Mouse (Mus musculus) CH12.LX (cell line): ENCODE measurements around the gene Gm10197. TPM values are rescaled to one million over a fixed set of nuclear protein-coding genes. Genes with fewer than 3 reads are reported as not detected.

Experiments
- DNase-seq: peaks from one replicate; pipeline ENCODE4 v3.0.0-alpha.2; 2013; ENCODE audit errors: extremely low read depth
- H3K27ac ChIP-seq: 2 replicates; pipeline ENCODE4 v1.5.1; 2012; ENCODE audit warnings: low read depth, mild to moderate bottlenecking, control low read depth, moderate library complexity; ENCODE audit not compliant: insufficient read depth
- H3K27me3 ChIP-seq: replicated peaks from 2 replicates; pipeline ENCODE3; 2012; ENCODE audit warnings: inconsistent platforms
- H3K36me3 ChIP-seq, 2 experiments: replicated peaks in 1 of 2; 2 replicates each; pipeline versions ENCODE3 to v1.6.1; 2012; ENCODE audit warnings: inconsistent platforms in 1 of 2, low read length in 1 of 2, mild to moderate bottlenecking in 1 of 2, mixed read lengths in 1 of 2, moderate library complexity in 1 of 2; ENCODE audit not compliant: control insufficient read depth in 1 of 2, insufficient read depth in 1 of 2
- H3K4me1 ChIP-seq, 2 experiments: 2 replicates each; pipeline ENCODE4 v1.6.1; 2012; ENCODE audit warnings: inconsistent platforms in 1 of 2, moderate library complexity in 1 of 2; ENCODE audit not compliant: insufficient read depth in 2 of 2, control insufficient read depth in 1 of 2
- H3K4me2 ChIP-seq: 2 replicates; pipeline ENCODE4 v1.6.1; 2012; ENCODE audit warnings: low read depth, mild to moderate bottlenecking, control low read depth; ENCODE audit not compliant: poor library complexity, insufficient read depth, severe bottlenecking
- H3K4me3 ChIP-seq, 3 experiments: fragments of 150-350 bp in 1 of 3; sonication (generic) in 1 of 3; replicated peaks in 1 of 3; 2 replicates each; pipeline versions ENCODE3 to v1.5.1; 2011 to 2012; ENCODE audit warnings: low read depth in 2 of 3, low read length in 2 of 3, mild to moderate bottlenecking in 2 of 3, moderate library complexity in 2 of 3, control low read depth in 1 of 3, improper control_type of control experiment in 1 of 3, inconsistent platforms in 1 of 3, mixed read lengths in 1 of 3; ENCODE audit not compliant: poor library complexity in 1 of 3
- H3K79me2 ChIP-seq: replicated peaks from 2 replicates; pipeline ENCODE4 v1.6.1; 2012; ENCODE audit warnings: mild to moderate bottlenecking, moderate library complexity; ENCODE audit not compliant: control insufficient read depth, poor library complexity, insufficient read depth, severe bottlenecking; ENCODE audit errors: extremely low read depth
- H3K9ac ChIP-seq: 2 replicates; pipeline ENCODE4 v1.6.1; 2012; ENCODE audit warnings: low read depth, mild to moderate bottlenecking, control low read depth, moderate library complexity; ENCODE audit not compliant: insufficient read depth
- H3K9me3 ChIP-seq: replicated peaks from 2 replicates; pipeline ENCODE3; 2012; ENCODE audit warnings: low read length, inconsistent platforms, mixed read lengths
- BHLHE40 ChIP-seq: IDR thresholded peaks from 2 replicates; pipeline ENCODE4 v1.6.1; 2011; ENCODE audit warnings: mild to moderate bottlenecking, low read depth, low read length, improper control_type of control experiment
- CHD1 ChIP-seq: IDR thresholded peaks from 2 replicates; pipeline ENCODE4 v1.6.1; 2012; ENCODE audit warnings: low read depth, low read length, improper control_type of control experiment, inconsistent platforms
- CTCF ChIP-seq, 2 experiments: IDR thresholded peaks in 1 of 2; conservative IDR thresholded peaks in 1 of 2; 2 replicates each; pipeline ENCODE4 v1.5.1; 2011 to 2012; ENCODE audit warnings: low read depth in 2 of 2, low read length in 2 of 2, improper control_type of control experiment in 1 of 2, inconsistent platforms in 1 of 2, mild to moderate bottlenecking in 1 of 2, moderate library complexity in 1 of 2
- E2F4 ChIP-seq: IDR thresholded peaks from 2 replicates; pipeline ENCODE4 v1.6.1; 2011; ENCODE audit warnings: low read depth, low read length, improper control_type of control experiment; ENCODE audit not compliant: insufficient replicate concordance
- ELF1 ChIP-seq: IDR thresholded peaks from 2 replicates; pipeline ENCODE4 v1.6.1; 2014; ENCODE audit warnings: low read depth, mild to moderate bottlenecking, inconsistent platforms, low read length, improper control_type of control experiment
- EP300 ChIP-seq: IDR thresholded peaks from 2 replicates; pipeline ENCODE4 v1.6.1; 2011; ENCODE audit warnings: low read length, improper control_type of control experiment
- ETS1 ChIP-seq: conservative IDR thresholded peaks from 2 replicates; pipeline ENCODE4 v1.6.1; 2012; ENCODE audit warnings: low read depth, mild to moderate bottlenecking, inconsistent platforms, low read length, improper control_type of control experiment, moderate library complexity
- GABPA ChIP-seq: IDR thresholded peaks from 2 replicates; pipeline ENCODE4 v1.6.1; 2012; ENCODE audit warnings: low read depth, low read length, improper control_type of control experiment, inconsistent platforms; ENCODE audit not compliant: insufficient replicate concordance
- IRF4 ChIP-seq: IDR thresholded peaks from 2 replicates; pipeline ENCODE4 v1.6.1; 2014; ENCODE audit warnings: low read depth, mild to moderate bottlenecking, inconsistent platforms, low read length, improper control_type of control experiment
- JUN ChIP-seq: IDR thresholded peaks from 2 replicates; pipeline ENCODE4 v1.6.1; 2011; ENCODE audit warnings: low read depth, mild to moderate bottlenecking, low read length, improper control_type of control experiment, moderate library complexity; ENCODE audit not compliant: insufficient read depth
- JUND ChIP-seq: conservative IDR thresholded peaks from 2 replicates; pipeline ENCODE4 v1.6.1; 2011; ENCODE audit warnings: low read depth, low read length, improper control_type of control experiment
- KAT2A ChIP-seq: IDR thresholded peaks from 2 replicates; pipeline ENCODE4 v1.6.1; 2012; ENCODE audit warnings: low read length, improper control_type of control experiment, inconsistent platforms; ENCODE audit not compliant: insufficient replicate concordance
- MAFK ChIP-seq: IDR thresholded peaks from 2 replicates; pipeline ENCODE4 v1.6.1; 2011; ENCODE audit warnings: low read length, improper control_type of control experiment; ENCODE audit not compliant: insufficient replicate concordance
- MAX ChIP-seq: IDR thresholded peaks from 2 replicates; pipeline ENCODE4 v1.6.1; 2011; ENCODE audit warnings: low read length, improper control_type of control experiment
- MAZ ChIP-seq: IDR thresholded peaks from 2 replicates; pipeline ENCODE4 v1.6.1; 2012; ENCODE audit warnings: low read depth, mild to moderate bottlenecking, inconsistent platforms, low read length, improper control_type of control experiment, moderate library complexity
- MEF2A ChIP-seq: IDR thresholded peaks from 2 replicates; pipeline ENCODE4 v1.6.1; 2014; ENCODE audit warnings: low read depth, mild to moderate bottlenecking, inconsistent platforms, low read length, improper control_type of control experiment, borderline replicate concordance
- MXI1 ChIP-seq: IDR thresholded peaks from 2 replicates; pipeline ENCODE4 v1.6.1; 2011; ENCODE audit warnings: mild to moderate bottlenecking, low read depth, low read length, improper control_type of control experiment
- MYC ChIP-seq: IDR thresholded peaks from 2 replicates; pipeline ENCODE4 v1.6.1; 2011; ENCODE audit warnings: low read depth, mild to moderate bottlenecking, improper control_type of control experiment, low read length
- NELFE ChIP-seq: IDR thresholded peaks from 2 replicates; pipeline ENCODE4 v1.6.1; 2011; ENCODE audit warnings: low read depth, low read length, improper control_type of control experiment
- NRF1 ChIP-seq: IDR thresholded peaks from 2 replicates; pipeline ENCODE4 v1.6.1; 2014; ENCODE audit warnings: low read depth, mild to moderate bottlenecking, inconsistent platforms, low read length, improper control_type of control experiment, moderate library complexity
- PAX5 ChIP-seq: IDR thresholded peaks from 2 replicates; pipeline ENCODE4 v1.6.1; 2012; ENCODE audit warnings: low read length, inconsistent platforms, mixed read lengths
- POLR2A ChIP-seq: IDR thresholded peaks from 2 replicates; pipeline ENCODE4 v1.6.1; 2011; ENCODE audit warnings: low read depth, mild to moderate bottlenecking, improper control_type of control experiment, low read length
- POLR2AphosphoS2 ChIP-seq: IDR thresholded peaks from 2 replicates; pipeline ENCODE4 v1.6.1; 2011; ENCODE audit warnings: low read depth, low read length, improper control_type of control experiment
- RAD21 ChIP-seq: IDR thresholded peaks from 2 replicates; pipeline ENCODE4 v1.6.1; 2011; ENCODE audit warnings: low read depth, mild to moderate bottlenecking, low read length, improper control_type of control experiment, moderate library complexity
- SIN3A ChIP-seq: IDR thresholded peaks from 2 replicates; pipeline ENCODE4 v1.6.1; 2012; ENCODE audit warnings: low read length, improper control_type of control experiment, inconsistent platforms
- SMC3 ChIP-seq: IDR thresholded peaks from 2 replicates; pipeline ENCODE4 v1.6.1; 2011; ENCODE audit warnings: low read depth, low read length, improper control_type of control experiment
- TCF12 ChIP-seq: IDR thresholded peaks from 2 replicates; pipeline ENCODE4 v1.6.1; 2014; ENCODE audit warnings: low read depth, mild to moderate bottlenecking, inconsistent platforms, low read length, improper control_type of control experiment
- UBTF ChIP-seq: IDR thresholded peaks from 2 replicates; pipeline ENCODE4 v1.6.1; 2012; ENCODE audit warnings: low read depth, mild to moderate bottlenecking, inconsistent platforms, low read length, improper control_type of control experiment, moderate library complexity
- USF1 ChIP-seq: IDR thresholded peaks from 2 replicates; pipeline ENCODE4 v1.6.1; 2014; ENCODE audit warnings: low read depth, mild to moderate bottlenecking, inconsistent platforms, low read length, improper control_type of control experiment
- USF2 ChIP-seq: conservative IDR thresholded peaks from 2 replicates; pipeline ENCODE4 v1.6.1; 2011; ENCODE audit warnings: low read depth, low read length, improper control_type of control experiment
- ZC3H11A ChIP-seq: IDR thresholded peaks from 2 replicates; pipeline ENCODE4 v1.6.1; 2012; ENCODE audit warnings: low read depth, mild to moderate bottlenecking, inconsistent platforms, low read length, improper control_type of control experiment
- ZKSCAN1 ChIP-seq: IDR thresholded peaks from 2 replicates; pipeline ENCODE4 v1.6.1; 2012; ENCODE audit warnings: low read depth, inconsistent platforms, low read length, improper control_type of control experiment, borderline replicate concordance
- ZMIZ1 ChIP-seq: IDR thresholded peaks from 2 replicates; pipeline ENCODE4 v1.6.1; 2012; ENCODE audit warnings: low read depth, mild to moderate bottlenecking, inconsistent platforms, low read length, improper control_type of control experiment
- ZNF384 ChIP-seq: IDR thresholded peaks from 2 replicates; pipeline ENCODE4 v1.6.1; 2012; ENCODE audit warnings: low read depth, low read length, improper control_type of control experiment, inconsistent platforms
- dilution Hi-C: fragments of 300-500 bp; cut with MboI; formaldehyde crosslinking; loops from 2 replicates; pipeline ENCODE4 v1.14.3; 2020; ENCODE audit warnings: low sequenced_read_pairs; ENCODE audit not compliant: extremely low pct_unique_long_range_greater_than_20kb, extremely low pct_ligation_motif_present
- in situ Hi-C: fragments of 300-500 bp; cut with MboI; formaldehyde crosslinking; loops from 3 replicates; pipeline ENCODE4 v1.14.3; 2019; ENCODE audit warnings: low sequenced_read_pairs, low pct_ligation_motif_present, low pct_unique_long_range_greater_than_20kb, mixed read lengths
- polyA plus RNA-seq: library from polyadenylated mRNA; unstranded; fragments of >175 nt; gene quantifications from 2 replicates; pipeline ENCODE4 v1.2.1, GENCODE M21; 2012; ENCODE audit warnings: low read depth; ENCODE audit not compliant: insufficient read length
- total RNA-seq, 2 experiments: library from RNA; depleted of rRNA; stranded (reverse); fragments of 300-350 nt in 1 of 2; fragments of >200 nt in 1 of 2; gene quantifications; 2 replicates each; pipeline ENCODE4 v1.2.3; 2012 to 2014

The Gm10197 gene
- total and polyA plus RNA-seq, 3 experiments = 3.9 to 11.5 TPM; not detected in 1

- no peaks in the 10 kb centered on the region for H3K9me3 ChIP-seq
- H3K4me1 ChIP-seq = peaks cover 18 to 44% of the 10 kb centered on the region in 2 experiments
- no peak for TF ChIP-seq KAT2A
- no peak for TF ChIP-seq POLR2AphosphoS2
- peak; percentile 51; the same call in 1 of the 2 replicates for TF ChIP-seq SIN3A
- peak; percentile 48 for TF ChIP-seq IRF4
- TF ChIP-seq ETS1 = peak; percentile 48
- no peak for TF ChIP-seq CTCF (conservative IDR thresholded peaks at IDR 0.05 in 1 of 2, IDR thresholded peaks at IDR 0.05 in 1 of 2; ENCODE audit: low read depth in 2 of 2, low read length in 2 of 2)
- no peak for TF ChIP-seq CHD1
- no peak for TF ChIP-seq PAX5
- TF ChIP-seq UBTF = no peak
- TF ChIP-seq MYC = no peak
- no peak for TF ChIP-seq USF1
- no peak for TF ChIP-seq NRF1
- no peak for TF ChIP-seq ELF1
- peak; percentile 65 for TF ChIP-seq BHLHE40
- TF ChIP-seq RAD21 = no peak
- TF ChIP-seq SMC3 = no peak
- TF ChIP-seq JUND = 0 out of 2 replicates have a peak, but pooled peaks have one; percentile 54
- 0 out of 2 replicates have a peak, but pooled peaks have one; percentile 19 for TF ChIP-seq NELFE
- TF ChIP-seq MXI1 = peak; percentile 45; the same call in 1 of the 2 replicates
- no peak for TF ChIP-seq ZKSCAN1
- TF ChIP-seq ZC3H11A = no peak
- TF ChIP-seq ZMIZ1 = no peak
- TF ChIP-seq ZNF384 = no peak
- no peak for TF ChIP-seq MAX
- no peak for TF ChIP-seq E2F4
- TF ChIP-seq POLR2A = peak; percentile 41; the same call in 1 of the 2 replicates
- no peak for TF ChIP-seq MAFK
- 0 out of 2 replicates have a peak, but pooled peaks have one; percentile 23 for TF ChIP-seq TCF12
- TF ChIP-seq USF2 = no peak
- TF ChIP-seq EP300 = peak; percentile 45; the same call in 1 of the 2 replicates
- no peak for TF ChIP-seq GABPA
- TF ChIP-seq JUN = peak; percentile 71
- TF ChIP-seq MEF2A = peak; percentile 91
- 0 out of 2 replicates have a peak, but pooled peaks have one; percentile 18 for TF ChIP-seq MAZ
- H3K79me2 ChIP-seq = no peaks in the 10 kb centered on the region
- in situ Hi-C loops = loop anchor here (25.0 kb wide), 1 partner anchor 313 kb away; no protein-coding TSS in a partner anchor
- H3K36me3 ChIP-seq = no peaks in the 10 kb centered on the region
- dilution Hi-C loops = no loop called here
- no peaks in the 10 kb centered on the region for H3K27me3 ChIP-seq
- DNase-seq = no peak
- H3K4me2 ChIP-seq = peak overlapping the region; percentile 68
- peak overlapping the region; percentile 60 for H3K9ac ChIP-seq
- 0 out of 2 replicates have a peak overlapping the region, but pooled peaks have one; percentile 11 for H3K27ac ChIP-seq
- peak overlapping the region in 2 of 3 experiments; percentile 13 to 46 for H3K4me3 ChIP-seq
These were observed 45.8 kb downstream of the Gm10197 start for GRCm38 (mm10) chr19:53325578-53326295.
